Mouse (Mus musculus): ENCODE results near the gene Zfp871. TPM values are rescaled to one million over a fixed set of nuclear protein-coding genes. Genes with fewer than 3 reads are reported as not detected.
"Not testable (repeated sequence)": the region's sequence is repeated elsewhere in the genome, so short reads cannot be mapped to it uniquely, and the experiment has no call there.

Zfp871 gene
- total and polyA plus RNA-seq, 3 experiments = 9.3 to 13.4 (median 9.8) TPM

GRCm38 (mm10) chr17:32722771-32723170, 65.3 kb downstream of the Zfp871 start:
- H3K4me3 ChIP-seq (replicated peaks in 1 of 3; ENCODE audit: low read depth in 2 of 3, low read length in 2 of 3, poor library complexity in 1 of 3) = no peak overlapping the region
- H3K27ac ChIP-seq (ENCODE audit: insufficient read depth, low read depth) = no peak overlapping the region
- H3K36me3 ChIP-seq (replicated peaks in 1 of 2; ENCODE audit: control insufficient read depth in 1 of 2, insufficient read depth in 1 of 2, low read length in 1 of 2) = no peaks in the 10 kb centered on the region
- H3K27me3 ChIP-seq (replicated peaks) = no peaks in the 10 kb centered on the region
- H3K4me1 ChIP-seq (ENCODE audit: control insufficient read depth in 1 of 2, insufficient read depth in 2 of 2) = peaks cover 0 to 6% of the 10 kb centered on the region in 2 experiments; a peak in 1 of 4 replicates
- H3K4me2 ChIP-seq (ENCODE audit: insufficient read depth, low read depth, poor library complexity, severe bottlenecking) = no peak overlapping the region
- no peaks in the 10 kb centered on the region for H3K79me2 ChIP-seq (replicated peaks; ENCODE audit: control insufficient read depth, extremely low read depth, insufficient read depth, poor library complexity, severe bottlenecking)
- H3K9ac ChIP-seq (ENCODE audit: insufficient read depth, low read depth) = no peak overlapping the region
- H3K9me3 ChIP-seq (replicated peaks; ENCODE audit: low read length) = no peaks in the 10 kb centered on the region
- TF ChIP-seq TBP (conservative IDR thresholded peaks at IDR 0.05; ENCODE audit: low read depth, low read length) (no peak), NRF1 (IDR thresholded peaks at IDR 0.05; ENCODE audit: low read depth, low read length) (no peak), RAD21 (IDR thresholded peaks at IDR 0.05; ENCODE audit: low read depth, low read length) (no peak), E2F4 (IDR thresholded peaks at IDR 0.05; ENCODE audit: insufficient replicate concordance, low read depth, low read length) (no peak)
- DNase-seq (ENCODE audit: extremely low read depth) = no peak
- dilution Hi-C loops (cut with MboI; ENCODE audit: extremely low pct_ligation_motif_present, extremely low pct_unique_long_range_greater_than_20kb, low sequenced_read_pairs) = no loop called here
- in situ Hi-C loops (cut with MboI; ENCODE audit: low pct_ligation_motif_present, low pct_unique_long_range_greater_than_20kb, low sequenced_read_pairs) = no loop called here

- H3K27ac ChIP-seq (ENCODE audit: insufficient read depth, low read depth); dilution Hi-C loops (cut with MboI; ENCODE audit: extremely low pct_ligation_motif_present, extremely low pct_unique_long_range_greater_than_20kb, low sequenced_read_pairs); H3K4me2 ChIP-seq (ENCODE audit: insufficient read depth, low read depth, poor library complexity, severe bottlenecking); H3K4me3 ChIP-seq (replicated peaks in 1 of 3; ENCODE audit: low read depth in 2 of 3, low read length in 2 of 3, poor library complexity in 1 of 3); DNase-seq (ENCODE audit: extremely low read depth); H3K27me3 ChIP-seq (replicated peaks); H3K9ac ChIP-seq (ENCODE audit: insufficient read depth, low read depth); H3K4me1 ChIP-seq (ENCODE audit: control insufficient read depth in 1 of 2, insufficient read depth in 2 of 2); in situ Hi-C loops (cut with MboI; ENCODE audit: low pct_ligation_motif_present, low pct_unique_long_range_greater_than_20kb, low sequenced_read_pairs); H3K36me3 ChIP-seq (replicated peaks in 1 of 2; ENCODE audit: control insufficient read depth in 1 of 2, insufficient read depth in 1 of 2, low read length in 1 of 2); H3K79me2 ChIP-seq (replicated peaks; ENCODE audit: control insufficient read depth, extremely low read depth, insufficient read depth, poor library complexity, severe bottlenecking); H3K9me3 ChIP-seq (replicated peaks; ENCODE audit: low read length): not testable (repeated sequence)
These were observed 65.9 kb downstream of the Zfp871 start for GRCm38 (mm10) chr17:32722151-32722550.

Other genes with a start within 250 kb of the Zfp871 start
- gene Cyp4f37, start 167.0 kb downstream of the Zfp871 start, total RNA-seq (2012; rRNA removed) = 0.34 TPM in 1 of 2 replicates, not detected in the other
- gene Cyp4f37, start 167.0 kb downstream of the Zfp871 start, total RNA-seq (2014; rRNA removed) = 0.16 and 0.28 TPM in 2 replicates
- gene Cyp4f37, start 167.0 kb downstream of the Zfp871 start, polyA plus RNA-seq (2012; ENCODE audit: insufficient read length, low read depth) = 0.45 and 0.60 TPM in 2 replicates
- gene Cyp4f40, start 129.4 kb downstream of the Zfp871 start, total RNA-seq (2012; rRNA removed) = 0.08 TPM in 2 replicates
- gene Cyp4f40, start 129.4 kb downstream of the Zfp871 start, total RNA-seq (2014; rRNA removed) = 0.09 and 0.40 TPM in 2 replicates
- 0.44 and 0.53 TPM in 2 replicates for gene Cyp4f40, start 129.4 kb downstream of the Zfp871 start, polyA plus RNA-seq (2012; ENCODE audit: insufficient read length, low read depth)
- gene Cyp4f15, start 102.7 kb downstream of the Zfp871 start, total RNA-seq (2012; rRNA removed) = not detected in 2 replicates
- gene Cyp4f15, start 102.7 kb downstream of the Zfp871 start, total RNA-seq (2014; rRNA removed) = not detected in 2 replicates
- gene Cyp4f15, start 102.7 kb downstream of the Zfp871 start, polyA plus RNA-seq (2012; ENCODE audit: insufficient read length, low read depth) = not detected in 2 replicates
- 1.1 and 1.7 TPM in 2 replicates for gene Zfp811, start 21.6 kb upstream of the Zfp871 start, total RNA-seq (2012; rRNA removed)
- gene Zfp811, start 21.6 kb upstream of the Zfp871 start, total RNA-seq (2014; rRNA removed) = 5.0 and 6.6 TPM in 2 replicates
- gene Zfp811, start 21.6 kb upstream of the Zfp871 start, polyA plus RNA-seq (2012; ENCODE audit: insufficient read length, low read depth) = 3.4 and 4.1 TPM in 2 replicates
- 4.7 and 6.2 TPM in 2 replicates for gene Zfp799, start 42.0 kb upstream of the Zfp871 start, total RNA-seq (2012; rRNA removed)
- 6.5 and 9.0 TPM in 2 replicates for gene Zfp799, start 42.0 kb upstream of the Zfp871 start, total RNA-seq (2014; rRNA removed)
- gene Zfp799, start 42.0 kb upstream of the Zfp871 start, polyA plus RNA-seq (2012; ENCODE audit: insufficient read length, low read depth) = 9.4 and 9.5 TPM in 2 replicates
- gene Zfp870, start 103.4 kb upstream of the Zfp871 start, total RNA-seq (2012; rRNA removed) = 3.4 and 3.5 TPM in 2 replicates
- gene Zfp870, start 103.4 kb upstream of the Zfp871 start, total RNA-seq (2014; rRNA removed) = 5.8 and 6.4 TPM in 2 replicates
- 8.6 and 10.4 TPM in 2 replicates for gene Zfp870, start 103.4 kb upstream of the Zfp871 start, polyA plus RNA-seq (2012; ENCODE audit: insufficient read length, low read depth)
- not detected in 2 replicates for gene Cyp4f14, start 129.1 kb upstream of the Zfp871 start, total RNA-seq (2012; rRNA removed)
- gene Cyp4f14, start 129.1 kb upstream of the Zfp871 start, total RNA-seq (2014; rRNA removed) = not detected in 2 replicates
- gene Cyp4f14, start 129.1 kb upstream of the Zfp871 start, polyA plus RNA-seq (2012; ENCODE audit: insufficient read length, low read depth) = not detected in 2 replicates
- gene Cyp4f13, start 159.1 kb upstream of the Zfp871 start, total RNA-seq (2012; rRNA removed) = 13.1 and 18.6 TPM in 2 replicates
- 9.7 and 11.9 TPM in 2 replicates for gene Cyp4f13, start 159.1 kb upstream of the Zfp871 start, total RNA-seq (2014; rRNA removed)
- gene Cyp4f13, start 159.1 kb upstream of the Zfp871 start, polyA plus RNA-seq (2012; ENCODE audit: insufficient read length, low read depth) = 12.2 and 18.5 TPM in 2 replicates
- 9.7 and 12.9 TPM in 2 replicates for gene Zfp472, start 177.5 kb upstream of the Zfp871 start, total RNA-seq (2012; rRNA removed)
- gene Zfp472, start 177.5 kb upstream of the Zfp871 start, total RNA-seq (2014; rRNA removed) = 27.8 and 31.5 TPM in 2 replicates
- gene Zfp472, start 177.5 kb upstream of the Zfp871 start, polyA plus RNA-seq (2012; ENCODE audit: insufficient read length, low read depth) = 12.4 and 13.6 TPM in 2 replicates
- gene Zfp952, start 204.8 kb upstream of the Zfp871 start, total RNA-seq (2012; rRNA removed) = 4.2 and 4.5 TPM in 2 replicates
- 5.7 TPM in 2 replicates for gene Zfp952, start 204.8 kb upstream of the Zfp871 start, total RNA-seq (2014; rRNA removed)
- gene Zfp952, start 204.8 kb upstream of the Zfp871 start, polyA plus RNA-seq (2012; ENCODE audit: insufficient read length, low read depth) = 4.3 and 5.5 TPM in 2 replicates
- gene Zfp763, start 245.1 kb upstream of the Zfp871 start, total RNA-seq (2012; rRNA removed) = 3.1 and 3.2 TPM in 2 replicates
- gene Zfp763, start 245.1 kb upstream of the Zfp871 start, total RNA-seq (2014; rRNA removed) = 5.7 and 6.0 TPM in 2 replicates
- 2.9 and 3.7 TPM in 2 replicates for gene Zfp763, start 245.1 kb upstream of the Zfp871 start, polyA plus RNA-seq (2012; ENCODE audit: insufficient read length, low read depth)

Measured in CH12.LX (cell line).